Mouse (Mus musculus) heart, embryonic 12.5 days (tissue): ENCODE data around the gene Ptcra. TPM values are rescaled to one million over a fixed set of nuclear protein-coding genes. Genes with fewer than 3 reads are reported as not detected.

Source experiments
- polyA plus RNA-seq: library from polyadenylated mRNA; unstranded; fragments of >200 nt; fragmentation: Nextera tagmentation; extraction: Ambion mirVana; gene quantifications from 2 replicates; pipeline ENCODE4 v1.2.1, GENCODE M21; 2016

Gene Ptcra
- polyA plus RNA-seq, 1 experiment from 2014 or later: 0.13 TPM

Other genes starting within 250 kb of the Ptcra start
- 7.2 and 7.4 TPM in 2 replicates for gene Cul9, start 217.3 kb downstream of the Ptcra start, polyA plus RNA-seq
- gene Srf, start 207.5 kb downstream of the Ptcra start, polyA plus RNA-seq: 15.0 and 17.5 TPM in 2 replicates
- 68.5 and 71.4 TPM in 2 replicates for gene Ptk7, start 134.2 kb downstream of the Ptcra start, polyA plus RNA-seq
- 19.9 and 21.1 TPM in 2 replicates for gene Klc4, start 117.7 kb downstream of the Ptcra start, polyA plus RNA-seq
- gene Mrpl2, start 117.5 kb downstream of the Ptcra start, polyA plus RNA-seq: 90.9 and 99.0 TPM in 2 replicates
- 48.1 and 53.1 TPM in 2 replicates for gene Cul7, start 113.4 kb downstream of the Ptcra start, polyA plus RNA-seq
- gene Rrp36, start 89.4 kb downstream of the Ptcra start, polyA plus RNA-seq: 36.5 and 38.9 TPM in 2 replicates
- 116 and 123 TPM in 2 replicates for gene Mea1, start 84.9 kb downstream of the Ptcra start, polyA plus RNA-seq
- gene Klhdc3, start 82.8 kb downstream of the Ptcra start, polyA plus RNA-seq: 149 and 155 TPM in 2 replicates
- gene Ppp2r5d, start 58.6 kb downstream of the Ptcra start, polyA plus RNA-seq: 62.8 TPM in 2 replicates
- 16.9 and 17.0 TPM in 2 replicates for gene Pex6, start 52.2 kb downstream of the Ptcra start, polyA plus RNA-seq
- gene Gnmt, start 34.5 kb downstream of the Ptcra start, polyA plus RNA-seq: 0.38 and 0.90 TPM in 2 replicates
- gene Cnpy3, start 11.5 kb downstream of the Ptcra start, polyA plus RNA-seq: 52.2 and 53.0 TPM in 2 replicates
- 41.7 and 41.9 TPM in 2 replicates for gene 2310039H08Rik, start 8.9 kb upstream of the Ptcra start, polyA plus RNA-seq
- 106 and 115 TPM in 2 replicates for gene Rpl7l1, start 19.0 kb upstream of the Ptcra start, polyA plus RNA-seq
- 4.0 and 5.7 TPM in 2 replicates for gene Bicral, start 94.8 kb upstream of the Ptcra start, polyA plus RNA-seq
- gene Tbcc, start 127.0 kb upstream of the Ptcra start, polyA plus RNA-seq: 52.4 and 55.1 TPM in 2 replicates
- not detected in 2 replicates for gene Prph2, start 146.7 kb upstream of the Ptcra start, polyA plus RNA-seq
- 20.2 and 20.7 TPM in 2 replicates for gene Ubr2, start 246.8 kb upstream of the Ptcra start, polyA plus RNA-seq